In genomic region chr3:31585971-31586370, GRCm38 (mm10) we compare ENCODE assay signal across 9 mouse cellular contexts.
DNase-seq lines count a peak whose midpoint lies in the region; ATAC-seq and TF ChIP-seq lines count a peak whose summit lies in the region.
"Had no signal": no experiment of that assay in that cellular context is flagged by ENCODE, and none has a peak within 500 bp of the region (broad histone marks: within the 10 kb centered on the region; RNA-seq: fewer than 3 reads in every experiment).

No protein-coding gene starts in this region.

- WGBS in kidney, postnatal 0 days = 59% methylated on average over 2 of the region's 2 CpGs
- WGBS in kidney, embryonic 16.5 days = 62% methylated on average over 2 of the region's 2 CpGs
- 60% methylated on average over 2 of the region's 2 CpGs for WGBS in hindbrain, embryonic 10.5 days

- H3K4me3 ChIP-seq in kidney, postnatal 0 days (replicated peaks; ENCODE audit: low read depth, low read length) = no peak overlapping the region
- H3K4me3 ChIP-seq in kidney, embryonic 16.5 days (ENCODE audit: low read length) = no peak overlapping the region
- H3K4me3 ChIP-seq in hindbrain, embryonic 10.5 days = no peak overlapping the region
- H3K4me3 ChIP-seq: midbrain, embryonic 15.5 days had no signal

- H3K9me3 ChIP-seq in kidney, postnatal 0 days (replicated peaks; ENCODE audit: low read length) = no peaks in the 10 kb centered on the region
- H3K9me3 ChIP-seq in kidney, embryonic 16.5 days (ENCODE audit: low read length) = no peaks in the 10 kb centered on the region
- H3K9me3 ChIP-seq in hindbrain, embryonic 10.5 days = no peaks in the 10 kb centered on the region
- H3K9me3 ChIP-seq: midbrain, embryonic 15.5 days had no signal

- peak; percentile 47; the same call in 1 of the 2 replicates for TF ChIP-seq CTCF in kidney, postnatal 0 days (IDR thresholded peaks at IDR 0.05; ENCODE audit: low read depth)

- no peak overlapping the region for H3K4me2 ChIP-seq in kidney, postnatal 0 days (ENCODE audit: low read length)
- no peak overlapping the region for H3K4me2 ChIP-seq in kidney, embryonic 16.5 days (replicated peaks; ENCODE audit: low read depth, low read length)
- H3K4me2 ChIP-seq: midbrain, embryonic 15.5 days had no signal

- no peak overlapping the region for H3K27ac ChIP-seq in kidney, postnatal 0 days
- no peak overlapping the region for H3K27ac ChIP-seq in kidney, embryonic 16.5 days (ENCODE audit: low read length)
- H3K27ac ChIP-seq in hindbrain, embryonic 10.5 days = no peak overlapping the region
- H3K27ac ChIP-seq: midbrain, embryonic 15.5 days had no signal

- no peaks in the 10 kb centered on the region for H3K27me3 ChIP-seq in kidney, postnatal 0 days (ENCODE audit: insufficient read depth, low read length)
- H3K27me3 ChIP-seq in kidney, embryonic 16.5 days (ENCODE audit: insufficient read depth, low read length) = no peaks in the 10 kb centered on the region
- H3K27me3 ChIP-seq in hindbrain, embryonic 10.5 days (ENCODE audit: insufficient read depth, poor library complexity, severe bottlenecking) = no peaks in the 10 kb centered on the region
- H3K27me3 ChIP-seq: midbrain, embryonic 15.5 days had no signal

- H3K36me3 ChIP-seq in kidney, postnatal 0 days (ENCODE audit: insufficient read depth, low read length) = no peaks in the 10 kb centered on the region
- H3K36me3 ChIP-seq in kidney, embryonic 16.5 days (ENCODE audit: insufficient read depth, low read length) = no peaks in the 10 kb centered on the region
- H3K36me3 ChIP-seq in hindbrain, embryonic 10.5 days = no peaks in the 10 kb centered on the region
- H3K36me3 ChIP-seq: midbrain, embryonic 15.5 days had no signal

- no peaks in the 10 kb centered on the region for H3K4me1 ChIP-seq in kidney, postnatal 0 days (replicated peaks; ENCODE audit: insufficient read depth, low read length)
- no peaks in the 10 kb centered on the region for H3K4me1 ChIP-seq in kidney, embryonic 16.5 days (ENCODE audit: insufficient read depth, low read length)
- H3K4me1 ChIP-seq in hindbrain, embryonic 10.5 days (replicated peaks) = no peaks in the 10 kb centered on the region
- H3K4me1 ChIP-seq: midbrain, embryonic 15.5 days had no signal

- ATAC-seq in kidney, postnatal 0 days (replicated peaks; ENCODE audit: low FRiP score, low read depth) = no peak
- no peak for ATAC-seq in kidney, embryonic 16.5 days (ENCODE audit: low FRiP score, low TSS enrichment)
- ATAC-seq in megakaryocyte progenitor cell, adult 5-6 weeks (replicated peaks; ENCODE audit: poor library complexity) = no peak
- ATAC-seq: midbrain, embryonic 15.5 days had no signal

- no peak overlapping the region for H3K9ac ChIP-seq in kidney, postnatal 0 days (ENCODE audit: low read depth, low read length)
- H3K9ac ChIP-seq in kidney, embryonic 16.5 days (replicated peaks; ENCODE audit: low read length) = no peak overlapping the region
- H3K9ac ChIP-seq: midbrain, embryonic 15.5 days had no signal

- peak; percentile 5 to 6 for DNase-seq in cerebellum, postnatal 10 days
- no peak for DNase-seq in cerebellum, adult 9-10 months
- DNase-seq in kidney, postnatal 0 days (ENCODE audit: low spot score) = peak; percentile 50
- DNase-seq in MN1 (ENCODE audit: low spot score) = peak; percentile 62
- DNase-seq in layer of hippocampus, postnatal 36 days = peak; percentile 17 to 20
- no peak for DNase-seq in hindbrain, embryonic 10.5 days (ENCODE audit: low spot score)

Comparison
In these comparisons a context has a peak if more than half of its experiments do, and no peak if none do; other contexts are left out.
1. DNase-seq: peak in cerebellum, postnatal 10 days (2 of 2), kidney, postnatal 0 days (single experiment), MN1 (single experiment) and layer of hippocampus, postnatal 36 days (2 of 2); none in cerebellum, adult 9-10 months (single experiment) and hindbrain, embryonic 10.5 days (single experiment).